Mouse (Mus musculus): ENCODE data around the gene Trmo.

Trmo gene

DNA sequence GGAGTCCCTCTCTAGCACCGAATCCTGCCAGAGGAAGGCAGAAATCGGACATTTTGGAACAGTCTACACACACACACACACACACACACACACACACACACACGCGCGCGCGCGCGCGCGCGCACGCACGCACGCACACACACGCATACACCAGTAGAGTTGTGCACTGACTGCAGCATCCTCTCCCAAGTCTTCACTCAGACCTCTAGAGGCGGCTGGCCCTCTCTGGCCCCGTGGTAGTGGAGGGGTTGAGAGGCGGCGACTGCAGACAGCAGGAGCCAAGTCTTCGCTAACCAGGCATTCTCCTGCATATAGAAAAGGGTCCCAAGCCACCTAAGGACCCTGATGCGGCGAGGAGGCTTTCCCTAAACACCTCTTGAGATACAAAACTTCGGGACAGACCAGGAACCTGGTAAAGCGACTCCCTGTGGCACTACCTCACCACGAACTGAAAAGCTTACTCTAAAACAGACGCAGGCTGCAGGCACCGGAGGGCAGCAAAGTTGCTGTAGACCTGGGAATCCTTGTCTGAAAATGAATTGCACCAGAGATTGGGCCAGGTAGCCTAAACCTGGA, 46.4 kb downstream of the Trmo start:
- intact Hi-C loops (cut with DNase I) = loop anchor here (10.0 kb wide), 1 partner anchor 138 kb away; no protein-coding TSS in a partner anchor

DNA sequence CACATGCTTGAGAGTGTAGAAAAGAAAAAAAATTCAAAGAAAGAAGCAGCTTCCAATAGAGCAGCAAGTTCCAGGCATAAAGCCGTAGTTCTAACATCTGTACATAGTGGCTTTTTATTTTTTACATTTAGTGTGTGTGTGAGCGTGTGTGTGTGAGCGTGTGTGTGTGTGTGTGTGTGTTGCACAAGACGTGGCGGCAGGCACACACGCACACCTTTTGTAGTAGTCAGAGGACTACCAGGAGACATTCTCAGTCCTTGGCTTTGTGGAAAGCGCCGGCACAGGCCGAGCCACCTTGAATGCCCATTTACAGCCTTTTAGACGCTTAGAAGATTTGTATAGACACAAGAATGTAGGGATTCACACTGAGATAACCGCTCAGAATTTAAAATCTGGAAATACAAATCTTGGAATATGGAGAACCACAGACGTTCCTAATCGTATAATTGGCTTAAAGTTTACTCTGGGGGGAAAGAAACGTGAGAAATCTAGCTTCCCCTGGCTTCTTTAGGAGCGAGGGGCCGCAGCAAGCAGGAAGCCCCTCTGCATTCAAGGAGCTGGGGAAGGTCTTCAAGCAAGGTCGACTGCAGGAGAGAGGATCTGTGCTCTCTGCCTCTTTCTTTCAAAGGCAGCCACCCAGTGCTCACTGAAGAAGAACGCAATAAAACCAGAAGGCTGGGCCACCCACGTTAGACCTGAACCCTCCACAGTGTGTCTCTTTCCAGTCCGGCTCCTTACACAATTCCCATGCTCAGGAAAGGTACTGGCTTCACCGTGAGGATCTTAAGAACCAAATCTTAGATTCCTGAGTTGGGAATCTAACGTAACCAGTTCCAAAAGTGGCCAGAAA, 47.2 kb downstream of the Trmo start:
- intact Hi-C loops (cut with DNase I) = loop anchor here (10.0 kb wide), 1 partner anchor 137 kb away; no protein-coding TSS in a partner anchor

- intact Hi-C loops (cut with DNase I) = no loop called here
Measured at GRCm38 (mm10) chr4:46339584-46339983, 49.7 kb downstream of the Trmo start.

GRCm38 (mm10) chr4:46339026-46339425, 50.2 kb downstream of the Trmo start:
- intact Hi-C loops (cut with DNase I) = no loop called here

DNA sequence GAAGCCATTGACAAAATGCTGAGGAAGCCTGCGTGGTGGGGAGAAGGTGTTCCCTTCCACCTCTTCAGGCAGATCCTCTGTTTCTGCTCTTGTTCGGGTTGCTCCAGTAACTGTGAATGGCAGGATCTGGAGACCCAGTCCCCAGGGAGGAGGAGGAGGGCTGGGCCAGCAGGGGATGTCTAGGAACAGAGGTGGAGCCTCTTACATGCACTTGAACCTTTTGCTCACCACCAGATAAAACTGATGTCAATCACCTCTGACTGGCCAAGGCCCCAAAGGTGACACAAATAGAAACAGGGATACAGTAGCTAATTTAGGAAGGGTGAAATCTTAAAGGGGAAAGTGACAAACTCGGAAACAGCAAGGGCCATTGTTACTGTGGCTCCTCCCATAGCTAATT, 51.2 kb downstream of the Trmo start:
- intact Hi-C loops (cut with DNase I) = no loop called here

GRCm38 (mm10) chr4:46335846-46336245, 53.4 kb downstream of the Trmo start:
- intact Hi-C loops (cut with DNase I) = no loop called here

DNA sequence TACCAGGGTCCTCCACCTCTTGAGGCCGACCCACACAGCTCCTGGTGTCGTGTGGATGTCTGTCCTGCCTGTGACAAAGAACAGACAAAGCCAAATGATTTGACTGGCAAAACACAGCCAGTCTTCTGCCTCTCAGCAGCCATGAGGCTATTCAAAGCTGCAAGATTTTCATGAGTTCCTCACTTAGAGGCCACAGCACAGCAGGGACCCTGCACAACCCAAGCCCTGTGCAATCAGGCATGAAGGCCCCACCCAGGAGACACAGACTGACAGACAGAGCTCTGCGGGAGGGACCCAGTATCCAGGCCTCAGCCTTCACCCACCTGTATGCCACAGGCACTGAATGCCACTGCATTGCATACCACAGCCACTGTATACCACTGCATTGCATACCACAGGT, 60.3 kb downstream of the Trmo start:
- intact Hi-C loops (cut with DNase I) = no loop called here
